Mouse (Mus musculus) erythroblast, embryonic 14.5 days (primary cell): ENCODE measurements at regions not wholly inside any gene's neighbourhood (a gene's known extent, or its start where the extent isn't known, plus 50 kb on each side); places are given as distances from the start of the nearest gene placed in this dataset.

Experiments used
- GATA1 ChIP-seq: IDR thresholded peaks from 2 replicates; pipeline ENCODE4 v1.6.1; 2012; ENCODE audit warnings: low read length, inconsistent platforms, mixed read lengths
- TAL1 ChIP-seq: IDR thresholded peaks from 3 replicates; pipeline ENCODE4 v1.6.1; 2012; ENCODE audit warnings: low read length, inconsistent platforms, mixed read lengths

- TF ChIP-seq TAL1: no peak
- no peak for TF ChIP-seq GATA1
Measured at GRCm38 (mm10) chr17:83915034-83915433, 67.3 kb upstream of the Haao start.
